Mouse (Mus musculus) MEL (cell line): ENCODE data around the gene Inafm2. TPM values are rescaled to one million over a fixed set of nuclear protein-coding genes. Genes with fewer than 3 reads are reported as not detected.

Experiments used
- DNase-seq: peaks from one replicate; pipeline ENCODE4 v3.0.0; 2011; ENCODE audit warnings: low read depth, low spot score
- H3K27ac ChIP-seq: 2 replicates; pipeline ENCODE4 v1.5.1; 2012; ENCODE audit warnings: low read depth, mild to moderate bottlenecking, control low read depth, low read length, moderate library complexity; ENCODE audit not compliant: control insufficient read depth
- H3K27me3 ChIP-seq, 2 experiments: fragments of 150-350 bp in 1 of 2; sonication (generic) in 1 of 2; 2 replicates each; pipeline ENCODE4 v1.6.1; 2012; ENCODE audit warnings: low read length in 2 of 2, mild to moderate bottlenecking in 2 of 2, improper control_type of control experiment in 1 of 2, moderate library complexity in 1 of 2; ENCODE audit not compliant: insufficient read depth in 2 of 2, control insufficient read depth in 1 of 2
- H3K36me3 ChIP-seq, 2 experiments: 2 replicates each; pipeline ENCODE4 v1.6.1; 2012 to 2014; ENCODE audit warnings: low read length in 2 of 2, improper control_type of control experiment in 1 of 2, inconsistent platforms in 1 of 2, mild to moderate bottlenecking in 1 of 2; ENCODE audit not compliant: insufficient read depth in 2 of 2, control insufficient read depth in 1 of 2
- H3K4me1 ChIP-seq, 2 experiments: fragments of 150-350 bp in 1 of 2; sonication (generic) in 1 of 2; 2 replicates each; pipeline ENCODE4 v1.6.1; 2012; ENCODE audit warnings: low read length in 2 of 2, improper control_type of control experiment in 1 of 2, mild to moderate bottlenecking in 1 of 2; ENCODE audit not compliant: insufficient read depth in 2 of 2, control insufficient read depth in 1 of 2
- H3K4me3 ChIP-seq, 2 experiments: fragments of 150-350 bp in 1 of 2; sonication (generic) in 1 of 2; 2 replicates each; pipeline ENCODE4 v1.5.1; 2012; ENCODE audit warnings: low read depth in 2 of 2, low read length in 2 of 2, mild to moderate bottlenecking in 2 of 2, moderate library complexity in 2 of 2, control low read depth in 1 of 2, improper control_type of control experiment in 1 of 2; ENCODE audit not compliant: control insufficient read depth in 1 of 2, insufficient read depth in 1 of 2
- H3K79me2 ChIP-seq: 2 replicates; pipeline ENCODE4 v1.6.1; 2012; ENCODE audit warnings: mild to moderate bottlenecking, low read length, moderate library complexity; ENCODE audit not compliant: control insufficient read depth, poor library complexity, insufficient read depth
- H3K9ac ChIP-seq: 2 replicates; pipeline ENCODE4 v1.6.1; 2012; ENCODE audit warnings: low read depth, mild to moderate bottlenecking, control low read depth, low read length, moderate library complexity; ENCODE audit not compliant: control insufficient read depth, poor library complexity, severe bottlenecking
- H3K9me3 ChIP-seq: fragments of 150-350 bp; sonication (generic); replicated peaks from 2 replicates; pipeline ENCODE4 v1.6.1; 2012; ENCODE audit warnings: mild to moderate bottlenecking, low read length, improper control_type of control experiment, moderate library complexity; ENCODE audit not compliant: insufficient read depth
- BHLHE40 ChIP-seq: IDR thresholded peaks from 2 replicates; pipeline ENCODE4 v1.6.1; 2012; ENCODE audit warnings: low read depth, mild to moderate bottlenecking, inconsistent platforms, low read length, improper control_type of control experiment, borderline replicate concordance
- CTCF ChIP-seq, 3 experiments: IDR thresholded peaks in 2 of 3; conservative IDR thresholded peaks in 1 of 3; 2 replicates each; pipeline ENCODE4 v1.5.1; 2011 to 2012; ENCODE audit warnings: low read length in 3 of 3, low read depth in 2 of 3, mild to moderate bottlenecking in 2 of 3, improper control_type of control experiment in 1 of 3, inconsistent platforms in 1 of 3, mixed read lengths in 1 of 3, moderate library complexity in 1 of 3; ENCODE audit not compliant: control insufficient read depth in 1 of 3, insufficient read depth in 1 of 3, poor library complexity in 1 of 3, severe bottlenecking in 1 of 3
- E2F4 ChIP-seq: IDR thresholded peaks from 2 replicates; pipeline ENCODE4 v1.6.1; 2011; ENCODE audit warnings: low read depth, low read length, improper control_type of control experiment, borderline replicate concordance
- ELF1 ChIP-seq: IDR thresholded peaks from 2 replicates; pipeline ENCODE4 v1.6.1; 2014; ENCODE audit warnings: low read depth, mild to moderate bottlenecking, inconsistent platforms, low read length, improper control_type of control experiment, moderate library complexity
- EP300 ChIP-seq, 2 experiments: IDR thresholded peaks; 2 replicates each; pipeline ENCODE4 v1.6.1; 2011; ENCODE audit warnings: improper control_type of control experiment in 2 of 2, low read length in 2 of 2, low read depth in 1 of 2, mild to moderate bottlenecking in 1 of 2
- ETS1 ChIP-seq: IDR thresholded peaks from 2 replicates; pipeline ENCODE4 v1.6.1; 2012; ENCODE audit warnings: low read depth, mild to moderate bottlenecking, inconsistent platforms, low read length, improper control_type of control experiment, moderate library complexity
- GABPA ChIP-seq: IDR thresholded peaks from 2 replicates; pipeline ENCODE4 v1.6.1; 2012; ENCODE audit warnings: low read depth, mild to moderate bottlenecking, inconsistent platforms, low read length, improper control_type of control experiment, moderate library complexity
- GATA1 ChIP-seq: IDR thresholded peaks from 2 replicates; pipeline ENCODE4 v1.6.1; 2011; ENCODE audit warnings: low read depth, low read length, improper control_type of control experiment
- HCFC1 ChIP-seq: IDR thresholded peaks from 2 replicates; pipeline ENCODE4 v1.6.1; 2012; ENCODE audit warnings: low read depth, mild to moderate bottlenecking, inconsistent platforms, low read length, improper control_type of control experiment, moderate library complexity
- MAZ ChIP-seq: IDR thresholded peaks from 2 replicates; pipeline ENCODE4 v1.6.1; 2012; ENCODE audit warnings: low read depth, mild to moderate bottlenecking, inconsistent platforms, low read length, improper control_type of control experiment
- MEF2A ChIP-seq: IDR thresholded peaks from 2 replicates; pipeline ENCODE4 v1.6.1; 2014; ENCODE audit warnings: low read depth, mild to moderate bottlenecking, inconsistent platforms, low read length, improper control_type of control experiment; ENCODE audit not compliant: poor library complexity, insufficient replicate concordance, severe bottlenecking; ENCODE audit errors: extremely low read depth
- MXI1 ChIP-seq: IDR thresholded peaks from 2 replicates; pipeline ENCODE4 v1.6.1; 2011; ENCODE audit warnings: mild to moderate bottlenecking, low read depth, low read length, improper control_type of control experiment
- MYB ChIP-seq: IDR thresholded peaks from 2 replicates; pipeline ENCODE4 v1.6.1; 2011; ENCODE audit warnings: mild to moderate bottlenecking, low read depth, low read length, improper control_type of control experiment
- NELFE ChIP-seq: IDR thresholded peaks from 2 replicates; pipeline ENCODE4 v1.6.1; 2011; ENCODE audit warnings: low read depth, low read length, improper control_type of control experiment
- POLR2A ChIP-seq, 2 experiments: IDR thresholded peaks; 2 replicates each; pipeline ENCODE4 v1.6.1; 2011 to 2012; ENCODE audit warnings: low read length in 2 of 2, mild to moderate bottlenecking in 2 of 2, control low read depth in 1 of 2, improper control_type of control experiment in 1 of 2, low read depth in 1 of 2, moderate library complexity in 1 of 2; ENCODE audit not compliant: control insufficient read depth in 1 of 2, insufficient read depth in 1 of 2, poor library complexity in 1 of 2
- RCOR1 ChIP-seq: IDR thresholded peaks from 2 replicates; pipeline ENCODE4 v1.6.1; 2012; ENCODE audit warnings: low read depth, mild to moderate bottlenecking, inconsistent platforms, low read length, improper control_type of control experiment
- SIN3A ChIP-seq: IDR thresholded peaks from 2 replicates; pipeline ENCODE4 v1.6.1; 2012; ENCODE audit warnings: low read length, improper control_type of control experiment, inconsistent platforms
- SMC3 ChIP-seq: IDR thresholded peaks from 2 replicates; pipeline ENCODE4 v1.6.1; 2011; ENCODE audit warnings: low read depth, low read length, improper control_type of control experiment
- TCF12 ChIP-seq: IDR thresholded peaks from 2 replicates; pipeline ENCODE4 v1.6.1; 2014; ENCODE audit warnings: low read depth, mild to moderate bottlenecking, inconsistent platforms, low read length, improper control_type of control experiment, moderate library complexity
- USF2 ChIP-seq, 2 experiments: IDR thresholded peaks; 2 replicates each; pipeline ENCODE4 v1.6.1; 2011 to 2012; ENCODE audit warnings: improper control_type of control experiment in 2 of 2, low read length in 2 of 2, borderline replicate concordance in 1 of 2, inconsistent platforms in 1 of 2, low read depth in 1 of 2, mild to moderate bottlenecking in 1 of 2; ENCODE audit not compliant: insufficient read depth in 1 of 2
- ZC3H11A ChIP-seq: IDR thresholded peaks from 2 replicates; pipeline ENCODE4 v1.6.1; 2012; ENCODE audit warnings: low read depth, mild to moderate bottlenecking, inconsistent platforms, low read length, improper control_type of control experiment
- ZNF384 ChIP-seq: IDR thresholded peaks from 2 replicates; pipeline ENCODE4 v1.6.1; 2012; ENCODE audit warnings: low read depth, mild to moderate bottlenecking, inconsistent platforms, low read length, improper control_type of control experiment
- polyA plus RNA-seq, 2 experiments: library from polyadenylated mRNA; stranded (reverse) in 1 of 2; unstranded in 1 of 2; fragments of >175 nt in 1 of 2; fragments of >200 nt in 1 of 2; gene quantifications; 2 replicates each; pipeline versions ENCODE4 v1.2.1 to v1.2.4; 2012; ENCODE audit warnings: low replicate concordance in 2 of 2, low read depth in 1 of 2; ENCODE audit not compliant: insufficient read length in 2 of 2, insufficient read depth in 1 of 2, missing spikeins in 1 of 2
- total RNA-seq: library from RNA; depleted of rRNA; stranded (reverse); fragments of 300-350 nt; gene quantifications from 2 replicates; pipeline ENCODE4 v1.2.3, GENCODE M21; 2012

The Inafm2 gene
- total and polyA plus RNA-seq, 3 experiments, result 8.6 to 14.5 TPM; not detected in 1

DNA sequence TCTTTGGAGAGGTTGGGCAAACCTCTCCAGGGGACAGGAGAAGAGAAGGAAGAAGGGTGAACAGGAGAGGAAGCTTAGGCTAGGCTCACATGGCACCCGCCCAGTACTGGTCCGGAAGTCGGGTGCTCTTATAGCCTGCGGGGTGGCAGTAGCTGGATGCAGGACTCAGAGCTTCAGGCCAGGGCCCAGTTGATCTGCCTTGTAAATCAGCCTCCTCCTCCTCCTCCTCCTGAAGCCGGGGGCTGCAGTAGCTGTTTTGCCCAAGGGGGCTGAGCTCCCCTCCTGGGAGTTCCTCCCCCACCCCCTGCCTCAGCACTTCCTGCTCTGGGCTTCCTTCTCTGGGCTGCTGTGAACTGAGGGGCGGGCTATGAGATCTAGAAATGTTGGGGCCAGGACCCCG lies 17.2 kb upstream of the Inafm2 start, which contains the start of gene Plcb2 (continued):
- TF ChIP-seq MEF2A (no peak), E2F4 (no peak)
- TF ChIP-seq, all 39 proteins: peak for 10

- peaks cover 15% of the 10 kb centered on the region for H3K79me2 ChIP-seq
- H3K4me3 ChIP-seq, result peak overlapping the region; percentile 60 to 68
- peaks cover 5 to 24% of the 10 kb centered on the region in 2 experiments for H3K4me1 ChIP-seq
- peak; percentile 85 for DNase-seq
- TF ChIP-seq HCFC1, result peak; percentile 56; the same call in 1 of the 2 replicates
- TF ChIP-seq RCOR1, result peak; percentile 49; the same call in 1 of the 2 replicates
- TF ChIP-seq MAZ, result 0 out of 2 replicates have a peak, but pooled peaks have one; percentile 57
- 0 out of 2 replicates have a peak, but pooled peaks have one; percentile 54 for TF ChIP-seq MXI1
- no peak; the same call in 1 of the 2 replicates for TF ChIP-seq ZC3H11A
- TF ChIP-seq GABPA, result no peak
- TF ChIP-seq SMC3, result 0 out of 2 replicates have a peak, but pooled peaks have one; percentile 11
- TF ChIP-seq USF2 (IDR thresholded peaks at IDR 0.05; ENCODE audit: borderline replicate concordance in 1 of 2, insufficient read depth in 1 of 2, low read depth in 1 of 2, low read length in 2 of 2), result no peak
- TF ChIP-seq ETS1, result peak; percentile 51; the same call in 1 of the 2 replicates
- no peak for TF ChIP-seq CTCF (IDR thresholded peaks at IDR 0.05 in 2 of 3, conservative IDR thresholded peaks at IDR 0.05 in 1 of 3; ENCODE audit: control insufficient read depth in 1 of 3, insufficient read depth in 1 of 3, low read depth in 2 of 3, low read length in 3 of 3, poor library complexity in 1 of 3, severe bottlenecking in 1 of 3)
- TF ChIP-seq ZNF384, result no peak
- peak; percentile 62 for TF ChIP-seq NELFE
- TF ChIP-seq MYB, result peak; percentile 66
- peak; percentile 78 to 81 for TF ChIP-seq EP300 (IDR thresholded peaks at IDR 0.05; ENCODE audit: low read depth in 1 of 2, low read length in 2 of 2)
- peak; percentile 63 for TF ChIP-seq ELF1
- 0 out of 2 replicates have a peak, but pooled peaks have one; percentile 14 for TF ChIP-seq BHLHE40
- TF ChIP-seq POLR2A (IDR thresholded peaks at IDR 0.05; ENCODE audit: control insufficient read depth in 1 of 2, insufficient read depth in 1 of 2, low read depth in 1 of 2, low read length in 2 of 2, poor library complexity in 1 of 2), result peak in 1 of 2 experiments; percentile 37; a peak in 1 of 4 replicates
- TF ChIP-seq TCF12, result peak; percentile 63
- TF ChIP-seq SIN3A, result peak; percentile 81; the same call in 1 of the 2 replicates
- peak; percentile 65 for TF ChIP-seq GATA1
- no peaks in the 10 kb centered on the region for H3K9me3 ChIP-seq
- H3K36me3 ChIP-seq, result peaks cover 0 to 20% of the 10 kb centered on the region in 2 experiments; a peak in 2 of 4 replicates
- no peaks in the 10 kb centered on the region for H3K27me3 ChIP-seq
- H3K9ac ChIP-seq, result peak overlapping the region; percentile 75
- peak overlapping the region; percentile 89 for H3K27ac ChIP-seq
Measured at GRCm38 (mm10) chr2:118729194-118729593, 16.4 kb upstream of the Inafm2 start.
